Mouse (Mus musculus): ENCODE measurements around the gene Clic5. TPM values are rescaled to one million over a fixed set of nuclear protein-coding genes. Genes with fewer than 3 reads are reported as not detected.

Clic5 gene
- polyA plus RNA-seq, 1 experiment: 1.9 TPM

DNA sequence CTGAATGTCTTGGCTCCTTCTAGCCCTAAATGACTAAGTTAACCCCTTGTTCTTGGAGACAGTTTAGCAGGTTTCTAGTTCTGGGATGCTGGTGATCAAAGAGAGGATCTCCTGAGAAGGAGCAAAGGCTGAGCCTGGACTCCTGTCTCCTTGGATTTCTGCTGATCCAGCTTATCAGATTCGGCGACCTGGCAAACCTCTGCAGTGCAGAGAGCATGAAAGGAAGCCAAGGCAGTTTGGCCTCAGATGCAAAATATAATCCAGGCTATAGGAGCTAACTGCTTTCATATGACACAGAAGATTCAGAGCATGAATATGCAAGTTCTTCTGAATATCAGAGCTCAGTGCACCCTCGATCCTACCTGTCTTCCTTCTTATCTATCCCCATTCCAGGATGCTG lies 83.0 kb downstream of the Clic5 start:
- no peaks in the 10 kb centered on the region for H3K27me3 ChIP-seq (ENCODE audit: control insufficient read depth, insufficient read depth, insufficient read length)
- no peak for TF ChIP-seq USF1 (IDR thresholded peaks at IDR 0.05; ENCODE audit: low read depth)
- TF ChIP-seq MYOG (IDR thresholded peaks at IDR 0.05; ENCODE audit: control insufficient read depth in 1 of 3, insufficient read depth in 1 of 3, insufficient read length in 2 of 3, low read depth in 2 of 3): no peak
- TF ChIP-seq POLR2AphosphoS2 (IDR thresholded peaks at IDR 0.05; ENCODE audit: insufficient read length, low read depth): no peak
- no peak for TF ChIP-seq SRF (IDR thresholded peaks at IDR 0.05; ENCODE audit: control insufficient read depth, insufficient read length, low read depth)
- TF ChIP-seq REST (IDR thresholded peaks at IDR 0.05; ENCODE audit: insufficient read depth, insufficient read length): no peak
- TF ChIP-seq TCF3 (IDR thresholded peaks at IDR 0.05; ENCODE audit: insufficient read length, low read depth): no peak
- no peak for TF ChIP-seq E2F4 (IDR thresholded peaks at IDR 0.05; ENCODE audit: insufficient read depth)
- no peaks in the 10 kb centered on the region for H3K79me2 ChIP-seq (ENCODE audit: control insufficient read depth, insufficient read depth)
- H3K4me2 ChIP-seq (ENCODE audit: low read depth): no peak overlapping the region
- no peaks in the 10 kb centered on the region for H3K36me3 ChIP-seq (ENCODE audit: control insufficient read depth, insufficient read depth)
- no peak overlapping the region for H3K4me3 ChIP-seq
- H3ac ChIP-seq (ENCODE audit: control insufficient read depth, insufficient read length): no peak overlapping the region

DNA sequence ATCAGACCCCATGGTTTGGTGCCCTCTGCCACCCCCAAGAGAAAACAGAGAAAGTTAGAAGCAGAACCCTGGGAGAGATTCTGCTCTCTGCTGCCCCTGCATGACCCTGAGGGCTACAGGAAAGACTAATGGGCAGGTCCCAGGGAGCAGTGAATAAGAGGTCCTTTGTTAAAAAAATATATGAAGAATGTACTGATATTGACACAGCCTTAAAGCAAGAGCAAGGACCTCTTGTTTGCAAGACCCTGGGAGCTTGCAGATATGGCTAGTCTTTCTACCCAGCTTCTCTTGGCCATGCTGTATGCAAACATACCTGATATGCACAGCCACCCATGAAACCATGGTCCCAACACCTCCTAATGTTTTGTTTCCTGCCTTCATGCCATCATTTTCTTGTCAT lies 86.4 kb downstream of the Clic5 start:
- Histone ChIP-seq H3K79me2 (ENCODE audit: control insufficient read depth, insufficient read depth) (no peaks in the 10 kb centered on the region), H3K27me3 (ENCODE audit: control insufficient read depth, insufficient read depth, insufficient read length) (no peaks in the 10 kb centered on the region), H3K4me2 (ENCODE audit: low read depth) (no peak overlapping the region), H3K4me3 (no peak overlapping the region), H3ac (ENCODE audit: control insufficient read depth, insufficient read length) (no peak overlapping the region), H3K36me3 (ENCODE audit: control insufficient read depth, insufficient read depth) (no peaks in the 10 kb centered on the region)
- no peak for TF ChIP-seq POLR2A (IDR thresholded peaks at IDR 0.05; ENCODE audit: insufficient read length, low read depth)
- no peak for TF ChIP-seq MAX (IDR thresholded peaks at IDR 0.05; ENCODE audit: low read depth)
- no peak for TF ChIP-seq REST (IDR thresholded peaks at IDR 0.05; ENCODE audit: insufficient read depth, insufficient read length)
- no peak for TF ChIP-seq E2F4 (IDR thresholded peaks at IDR 0.05; ENCODE audit: insufficient read depth)
- TF ChIP-seq TCF12 (IDR thresholded peaks at IDR 0.05; ENCODE audit: insufficient read depth, poor library complexity, severe bottlenecking): no peak
- no peak for TF ChIP-seq MYOG (IDR thresholded peaks at IDR 0.05; ENCODE audit: control insufficient read depth in 1 of 3, insufficient read depth in 1 of 3, insufficient read length in 2 of 3, low read depth in 2 of 3)
- TF ChIP-seq MYOD1 (IDR thresholded peaks at IDR 0.05; ENCODE audit: control insufficient read depth in 1 of 3, insufficient read length in 2 of 3, low read depth in 2 of 3): no peak
- no peak for TF ChIP-seq SRF (IDR thresholded peaks at IDR 0.05; ENCODE audit: control insufficient read depth, insufficient read length, low read depth)
- no peak for TF ChIP-seq USF1 (IDR thresholded peaks at IDR 0.05; ENCODE audit: low read depth)
- TF ChIP-seq CEBPB (IDR thresholded peaks at IDR 0.05; ENCODE audit: insufficient read depth, poor library complexity, severe bottlenecking): no peak
- no peak for TF ChIP-seq TCF3 (IDR thresholded peaks at IDR 0.05; ENCODE audit: insufficient read length, low read depth)
- TF ChIP-seq POLR2AphosphoS2 (IDR thresholded peaks at IDR 0.05; ENCODE audit: insufficient read length, low read depth): no peak

- H3K27me3 ChIP-seq (ENCODE audit: control insufficient read depth, insufficient read depth, insufficient read length): no peaks in the 10 kb centered on the region
- TF ChIP-seq MAX (IDR thresholded peaks at IDR 0.05; ENCODE audit: low read depth): no peak
- no peak for TF ChIP-seq SRF (IDR thresholded peaks at IDR 0.05; ENCODE audit: control insufficient read depth, insufficient read length, low read depth)
- TF ChIP-seq USF1 (IDR thresholded peaks at IDR 0.05; ENCODE audit: low read depth): no peak
- TF ChIP-seq TCF12 (IDR thresholded peaks at IDR 0.05; ENCODE audit: insufficient read depth, poor library complexity, severe bottlenecking): no peak
- no peak for TF ChIP-seq POLR2A (IDR thresholded peaks at IDR 0.05; ENCODE audit: insufficient read length, low read depth)
- no peak for TF ChIP-seq REST (IDR thresholded peaks at IDR 0.05; ENCODE audit: insufficient read depth, insufficient read length)
- TF ChIP-seq TCF3 (IDR thresholded peaks at IDR 0.05; ENCODE audit: insufficient read length, low read depth): no peak
- no peak for TF ChIP-seq POLR2AphosphoS2 (IDR thresholded peaks at IDR 0.05; ENCODE audit: insufficient read length, low read depth)
- TF ChIP-seq CEBPB (IDR thresholded peaks at IDR 0.05; ENCODE audit: insufficient read depth, poor library complexity, severe bottlenecking): no peak
- no peak for TF ChIP-seq MYOG (IDR thresholded peaks at IDR 0.05; ENCODE audit: control insufficient read depth in 1 of 3, insufficient read depth in 1 of 3, insufficient read length in 2 of 3, low read depth in 2 of 3)
- TF ChIP-seq MYOD1 (IDR thresholded peaks at IDR 0.05; ENCODE audit: control insufficient read depth in 1 of 3, insufficient read length in 2 of 3, low read depth in 2 of 3): no peak
- TF ChIP-seq E2F4 (IDR thresholded peaks at IDR 0.05; ENCODE audit: insufficient read depth): no peak
- no peak overlapping the region for H3K4me3 ChIP-seq
- no peak overlapping the region for H3ac ChIP-seq (ENCODE audit: control insufficient read depth, insufficient read length)
- no peaks in the 10 kb centered on the region for H3K36me3 ChIP-seq (ENCODE audit: control insufficient read depth, insufficient read depth)
- H3K4me2 ChIP-seq (ENCODE audit: low read depth): no peak overlapping the region
- no peaks in the 10 kb centered on the region for H3K79me2 ChIP-seq (ENCODE audit: control insufficient read depth, insufficient read depth)
Observed at GRCm38 (mm10) chr17:44288320-44288719, 99.9 kb downstream of the Clic5 start.

DNA sequence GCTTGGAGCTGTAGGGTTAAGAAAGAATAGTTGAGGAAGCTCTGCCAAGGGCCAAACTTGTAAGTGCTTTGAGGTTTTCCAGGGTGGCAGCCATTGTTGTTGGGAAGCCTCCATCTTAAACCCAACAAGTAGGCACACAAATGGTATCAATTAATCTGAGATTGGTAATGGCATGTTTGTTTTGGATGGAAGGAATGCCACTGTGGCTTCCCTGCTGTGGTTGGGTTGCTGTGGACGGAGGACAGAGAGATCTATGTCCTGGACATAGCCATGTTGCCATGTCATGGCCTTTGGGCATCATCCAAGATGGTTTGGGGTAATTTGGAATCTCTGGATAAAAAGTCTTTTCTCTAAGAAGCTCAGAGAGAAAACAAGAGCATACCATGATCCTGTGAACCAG lies 108.8 kb downstream of the Clic5 start:
- H3K79me2 ChIP-seq (ENCODE audit: control insufficient read depth, insufficient read depth): no peaks in the 10 kb centered on the region
- H3K4me3 ChIP-seq: no peak overlapping the region
- H3K27me3 ChIP-seq (ENCODE audit: control insufficient read depth, insufficient read depth, insufficient read length): no peaks in the 10 kb centered on the region
- H3K36me3 ChIP-seq (ENCODE audit: control insufficient read depth, insufficient read depth): no peaks in the 10 kb centered on the region
- no peak overlapping the region for H3K4me2 ChIP-seq (ENCODE audit: low read depth)
- no peak overlapping the region for H3ac ChIP-seq (ENCODE audit: control insufficient read depth, insufficient read length)
- TF ChIP-seq USF1 (IDR thresholded peaks at IDR 0.05; ENCODE audit: low read depth) (no peak), MYOD1 (IDR thresholded peaks at IDR 0.05; ENCODE audit: control insufficient read depth in 1 of 3, insufficient read length in 2 of 3, low read depth in 2 of 3) (no peak), MYOG (IDR thresholded peaks at IDR 0.05; ENCODE audit: control insufficient read depth in 1 of 3, insufficient read depth in 1 of 3, insufficient read length in 2 of 3, low read depth in 2 of 3) (no peak), SRF (IDR thresholded peaks at IDR 0.05; ENCODE audit: control insufficient read depth, insufficient read length, low read depth) (no peak), TCF3 (IDR thresholded peaks at IDR 0.05; ENCODE audit: insufficient read length, low read depth) (no peak), REST (IDR thresholded peaks at IDR 0.05; ENCODE audit: insufficient read depth, insufficient read length) (no peak), E2F4 (IDR thresholded peaks at IDR 0.05; ENCODE audit: insufficient read depth) (no peak), POLR2A (IDR thresholded peaks at IDR 0.05; ENCODE audit: insufficient read length, low read depth) (no peak), MAX (IDR thresholded peaks at IDR 0.05; ENCODE audit: low read depth) (no peak), CEBPB (IDR thresholded peaks at IDR 0.05; ENCODE audit: insufficient read depth, poor library complexity, severe bottlenecking) (no peak), TCF12 (IDR thresholded peaks at IDR 0.05; ENCODE audit: insufficient read depth, poor library complexity, severe bottlenecking) (no peak), POLR2AphosphoS2 (IDR thresholded peaks at IDR 0.05; ENCODE audit: insufficient read length, low read depth) (no peak)
